18 mouse cellular contexts compared by ENCODE assay signal in the genomic region with DNA sequence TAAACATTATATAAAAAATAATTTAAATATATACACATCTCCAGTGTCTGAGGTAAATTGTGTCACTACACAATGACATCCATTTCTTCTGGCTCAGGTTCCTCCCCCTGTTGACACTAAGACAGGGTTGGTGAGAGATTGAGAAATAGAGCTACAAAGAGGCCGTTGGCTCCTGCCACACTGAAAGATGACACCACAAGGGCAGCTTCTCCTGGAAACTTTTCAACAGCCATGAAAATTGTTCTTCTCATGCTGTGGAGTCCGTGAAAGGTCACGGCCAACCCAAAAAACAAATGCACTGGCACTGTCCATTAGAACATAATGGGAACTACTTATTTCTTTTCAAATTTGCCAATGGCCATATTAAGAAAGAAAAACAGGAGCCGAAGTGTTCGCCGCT. TPM values are rescaled to one million over a fixed set of nuclear protein-coding genes. Genes with fewer than 3 reads are reported as not detected.
A peak's percentile ranks its signal among the peaks of the same experiment; 100 is the strongest.
DNase-seq lines count a peak whose midpoint lies in the region; ATAC-seq lines count a peak whose summit lies in the region.
"Had no signal": no experiment of that assay in that cellular context is flagged by ENCODE, and none has a peak within 500 bp of the region (broad histone marks: within the 10 kb centered on the region; RNA-seq: fewer than 3 reads in every experiment).

No protein-coding gene starts in this region.

- H3K4me1 ChIP-seq in kidney, embryonic 14.5 days (ENCODE audit: control insufficient read depth, insufficient read depth, low read length), result no peaks in the 10 kb centered on the region
- 0 out of 2 replicates have a peak, but pooled peaks cover 5% of the 10 kb centered on the region for H3K4me1 ChIP-seq in midbrain, embryonic 10.5 days
- H3K4me1 ChIP-seq: hindbrain, embryonic 10.5 days had no signal

- peaks cover 6% of the 10 kb centered on the region; the same call in 1 of the 2 replicates for H3K36me3 ChIP-seq in kidney, embryonic 14.5 days (ENCODE audit: control insufficient read depth, insufficient read depth, low read length)
- H3K36me3 ChIP-seq in midbrain, embryonic 10.5 days, result peaks cover 18% of the 10 kb centered on the region

- ATAC-seq in kidney, embryonic 14.5 days (ENCODE audit: low FRiP score, low TSS enrichment), result no peak
- peak; percentile 49 for ATAC-seq in megakaryocyte, adult 5-6 weeks (ENCODE audit: poor library complexity, severe bottlenecking)
- ATAC-seq: lung, postnatal 0 days had no signal

- no peaks in the 10 kb centered on the region for H3K27me3 ChIP-seq in kidney, embryonic 14.5 days (ENCODE audit: control insufficient read depth, insufficient read depth, low read length)
- 0 out of 2 replicates have a peak, but pooled peaks cover 4% of the 10 kb centered on the region for H3K27me3 ChIP-seq in midbrain, embryonic 10.5 days (ENCODE audit: low read depth, poor library complexity, severe bottlenecking)

- peak; percentile 32 for DNase-seq in embryo, embryonic 10 days (ENCODE audit: low spot score)
- DNase-seq in embryo, embryonic 9.5 days (ENCODE audit: extremely low spot score), result no peak
- DNase-seq in kidney, postnatal 14 days, result no peak
- DNase-seq in adrenal gland, adult 8-10 months, result peak; percentile 83
- DNase-seq in midbrain, embryonic 10.5 days (ENCODE audit: low spot score), result no peak
- DNase-seq in cerebellum, adult 9-10 months, result no peak
- DNase-seq: cerebellum, adult 11 months; liver; thymus, postnatal 25 days had no signal

- no peak overlapping the region for H3K9ac ChIP-seq in kidney, embryonic 14.5 days (ENCODE audit: low read depth, low read length)

- H3K4me2 ChIP-seq in kidney, embryonic 14.5 days (replicated peaks; ENCODE audit: low read depth, low read length), result no peak overlapping the region
- H3K4me2 ChIP-seq: midbrain, embryonic 11.5 days had no signal

- 56% methylated on average over 6 of the region's 6 CpGs for WGBS in kidney, embryonic 14.5 days
- WGBS in midbrain, embryonic 10.5 days, result 78% methylated on average over 6 of the region's 6 CpGs

- no peaks in the 10 kb centered on the region for H3K9me3 ChIP-seq in kidney, embryonic 14.5 days (ENCODE audit: control insufficient read depth, low read length)
- no peaks in the 10 kb centered on the region for H3K9me3 ChIP-seq in midbrain, embryonic 10.5 days (replicated peaks)
- H3K9me3 ChIP-seq: hindbrain, embryonic 10.5 days had no signal

- H3K4me3 ChIP-seq in kidney, embryonic 14.5 days (ENCODE audit: low read length), result no peak overlapping the region
- no peak overlapping the region for H3K4me3 ChIP-seq in midbrain, embryonic 10.5 days
- H3K4me3 ChIP-seq: hindbrain, embryonic 10.5 days; layer of hippocampus, adult 2 months; left cerebral cortex, adult 2 months; myocyte had no signal

- H3K27ac ChIP-seq in kidney, embryonic 14.5 days (ENCODE audit: low read depth, low read length), result 0 out of 2 replicates have a peak overlapping the region, but pooled peaks have one; percentile 7
- no peak overlapping the region for H3K27ac ChIP-seq in midbrain, embryonic 10.5 days (replicated peaks)
- H3K27ac ChIP-seq: hindbrain, embryonic 10.5 days; layer of hippocampus, adult 2 months; left cerebral cortex, adult 2 months; stomach, postnatal 0 days had no signal

RNA-seq across cellular contexts. Expression of a gene that starts 27.2 kb away (rescaled TPM):
- polyA plus RNA-seq in kidney, embryonic 14.5 days (2014; fragmentation: Nextera tagmentation; extraction: Ambion mirVana), result 250 and 323 TPM in 2 replicates
- 100 to 1,000 TPM; 185 to 212 (median 197) TPM for total RNA-seq in adrenal gland, adult 8-10 months (2022)
- 220 and 234 TPM in 2 replicates for total RNA-seq in megakaryocyte, adult 5-6 weeks (2015)
- 214 and 228 TPM in 2 replicates for total RNA-seq in megakaryocyte, adult 5-6 weeks (2017)
- 232 and 245 TPM in 2 replicates for polyA plus RNA-seq in midbrain, embryonic 10.5 days (2016; fragmentation: Nextera tagmentation; extraction: Ambion mirVana)

Comparison
In these comparisons a context has a peak if more than half of its experiments do, and no peak if none do; other contexts are left out.
1. DNase-seq: peak in embryo, embryonic 10 days (single experiment) and adrenal gland, adult 8-10 months (single experiment); none in embryo, embryonic 9.5 days (single experiment), kidney, postnatal 14 days (single experiment), midbrain, embryonic 10.5 days (single experiment) and cerebellum, adult 9-10 months (single experiment).